Mouse (Mus musculus): Measurements from ENCODE around the gene Xrn2.

Xrn2 gene

DNA sequence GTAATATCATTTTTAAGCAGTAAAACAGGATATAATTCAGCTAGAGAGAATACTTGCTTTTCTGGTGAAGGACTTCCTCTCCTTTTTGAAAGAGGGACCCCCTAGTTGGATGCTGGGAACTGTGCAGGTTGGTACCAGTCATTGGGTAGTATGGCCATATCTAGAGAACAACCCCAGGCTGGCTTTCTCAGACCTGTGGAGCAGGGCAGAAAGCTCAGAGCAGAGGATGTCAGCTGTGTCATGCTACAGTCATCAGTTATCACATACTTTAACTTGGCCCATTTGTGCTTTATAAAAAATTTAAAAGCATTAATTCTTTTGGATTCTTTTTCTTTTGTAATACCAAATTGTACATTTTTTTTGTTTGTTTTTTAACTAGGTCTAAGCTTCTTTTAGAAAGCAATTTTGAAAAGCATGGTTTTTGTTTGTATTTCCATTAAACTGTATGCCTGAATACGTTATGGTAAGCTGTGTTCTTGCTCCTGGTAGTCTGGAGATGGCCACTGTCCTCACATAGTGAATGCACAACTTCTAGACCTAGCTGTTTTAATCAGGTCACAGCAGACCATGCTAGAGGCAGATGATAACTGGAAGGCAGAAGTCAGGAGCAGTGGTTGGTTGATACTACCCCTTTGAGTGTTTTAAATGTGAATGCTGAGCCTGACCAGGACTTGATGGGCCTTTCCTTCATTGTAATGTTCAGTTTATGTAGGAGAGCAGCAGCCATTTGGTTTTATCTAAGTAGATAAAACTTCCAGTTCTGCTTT lies 54.9 kb downstream of the Xrn2 start:
- no peak for DNase-seq

DNA sequence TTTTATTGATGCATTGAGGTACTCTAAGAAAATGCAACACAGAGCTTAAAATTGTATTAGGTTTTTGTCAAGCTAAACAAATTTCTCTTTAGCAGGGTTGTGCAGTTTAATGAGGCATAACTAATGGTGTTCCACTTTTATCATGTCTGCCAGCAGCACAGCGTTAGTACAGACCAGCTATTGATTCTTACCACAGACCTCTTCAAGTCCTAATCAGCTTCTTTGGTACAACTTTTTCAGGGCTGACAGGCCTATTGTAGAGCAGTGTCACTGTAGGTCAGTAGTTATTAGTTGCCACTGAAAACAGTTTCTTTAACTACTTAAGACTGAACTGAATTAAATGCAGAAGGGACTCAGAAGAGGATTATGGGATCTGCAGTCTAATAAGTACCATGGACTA lies 56.3 kb downstream of the Xrn2 start:
- DNase-seq: no peak

DNA sequence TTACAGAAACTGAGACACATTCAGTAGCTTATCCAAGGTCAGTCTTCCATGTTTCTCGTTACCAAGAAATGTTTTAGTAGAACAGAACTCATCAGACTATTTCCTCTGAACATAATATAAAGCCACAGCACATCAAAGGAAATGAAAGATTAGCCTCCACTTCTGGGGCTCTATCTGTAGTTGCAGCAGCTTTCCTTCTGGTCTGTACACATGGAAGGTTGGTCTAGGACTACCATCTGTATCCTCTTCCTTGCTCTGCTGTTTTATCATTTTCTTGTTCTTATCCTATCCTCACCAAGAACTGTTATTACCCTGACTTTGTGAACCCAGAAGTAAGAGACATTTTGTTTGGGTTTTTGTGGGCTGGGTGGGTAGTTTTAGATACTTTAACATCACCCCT lies 57.5 kb downstream of the Xrn2 start:
- DNase-seq: no peak

DNA sequence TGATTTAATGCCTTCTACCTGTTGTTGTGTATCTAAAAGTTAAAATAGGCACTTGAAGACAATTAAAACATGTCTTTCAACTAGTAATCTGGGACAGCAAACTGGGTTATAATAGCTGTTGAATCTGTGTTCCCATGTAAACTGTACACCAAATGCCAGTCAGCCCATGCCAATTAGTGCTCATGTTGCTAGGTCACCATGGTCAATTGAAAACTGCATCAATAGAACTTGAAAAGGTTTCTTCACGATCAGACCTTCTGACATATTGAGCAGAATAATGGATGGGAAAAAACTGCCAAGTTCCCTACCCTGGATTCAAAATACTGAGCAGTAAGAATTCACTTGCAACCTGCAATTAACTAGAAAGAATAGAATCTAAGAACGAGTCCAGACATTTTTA lies 61.2 kb downstream of the Xrn2 start:
- DNase-seq: no peak

DNA sequence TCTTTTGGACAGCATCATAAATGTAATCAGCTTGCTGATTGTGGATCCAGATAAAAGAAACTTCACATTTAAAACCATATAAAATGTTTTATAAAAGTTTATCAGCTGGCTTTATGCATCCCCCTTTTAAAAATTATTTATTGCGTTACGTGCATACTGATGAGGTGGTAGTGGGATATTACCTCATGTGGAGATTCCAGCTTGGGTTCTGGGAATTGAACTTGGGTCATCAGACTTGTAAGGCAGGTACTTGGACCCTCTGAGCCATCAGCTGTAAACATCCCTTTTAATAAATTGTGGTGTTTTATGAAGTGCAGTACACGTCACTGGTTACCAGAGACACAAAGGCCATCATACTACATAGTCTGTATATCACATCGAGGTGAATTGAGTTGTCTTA lies 61.6 kb downstream of the Xrn2 start:
- DNase-seq: no peak

DNA sequence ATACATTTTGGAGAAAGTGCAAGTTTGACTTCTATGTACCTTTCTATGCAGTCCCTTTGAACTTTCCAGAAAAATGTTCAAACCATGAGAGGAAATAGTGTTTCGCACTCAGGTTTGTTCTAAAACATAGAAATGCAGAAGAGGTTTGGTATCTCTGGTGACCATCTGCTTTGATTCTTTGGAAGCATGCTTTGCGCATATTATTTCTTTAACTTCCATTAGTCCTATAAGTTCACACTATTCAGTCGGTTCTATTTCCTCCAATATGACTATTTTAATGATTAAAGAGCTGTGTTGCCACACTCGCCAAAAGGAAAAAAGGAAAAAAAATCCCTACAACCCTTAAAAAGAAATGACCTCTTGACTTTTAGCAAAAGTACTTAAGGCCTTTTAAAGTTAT lies 69.6 kb downstream of the Xrn2 start:
- DNase-seq: no peak

DNA sequence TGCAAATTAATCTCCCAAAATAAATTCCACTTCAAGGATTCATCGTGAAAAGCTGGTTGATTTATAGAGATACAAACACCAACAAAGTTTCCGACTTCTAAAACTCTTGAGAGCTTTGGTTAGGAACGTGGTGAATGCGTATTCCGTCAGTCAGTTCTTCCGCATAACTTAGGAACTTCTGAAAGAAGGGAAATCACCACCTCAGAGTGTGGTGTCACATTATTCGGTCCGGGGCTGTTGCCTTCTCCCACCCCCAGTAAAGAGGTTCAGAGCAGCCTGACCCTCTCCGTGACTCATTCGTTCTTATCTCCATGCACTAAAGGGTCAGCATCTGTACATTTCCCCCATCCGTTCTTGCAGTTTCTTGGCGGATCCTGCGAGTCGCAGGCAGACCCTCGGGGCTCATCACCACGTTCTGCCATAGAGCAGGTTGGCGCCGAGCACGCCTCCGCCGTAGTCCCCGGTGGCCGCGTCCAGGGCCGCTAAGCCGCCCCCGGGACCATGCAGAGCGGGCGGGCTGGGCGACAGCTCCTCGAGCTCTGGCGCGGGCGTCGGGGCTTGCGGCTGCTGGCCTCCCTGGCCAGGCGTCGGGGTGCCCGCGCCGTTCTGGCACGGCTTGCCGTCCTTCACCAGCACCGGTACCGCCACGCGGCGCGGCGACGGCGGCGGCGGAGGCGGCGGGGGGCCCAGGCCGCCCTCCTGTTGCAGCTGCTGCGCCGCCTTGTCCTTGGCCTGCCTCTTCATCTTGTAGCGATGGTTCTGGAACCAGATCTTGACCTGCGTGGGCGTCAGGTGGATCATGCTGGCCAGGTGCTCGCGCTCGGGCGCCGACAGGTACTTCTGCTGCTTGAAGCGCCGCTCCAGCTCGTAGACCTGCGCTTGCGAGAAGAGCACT lies 70.9 kb downstream of the Xrn2 start:
- peak; percentile 10 for DNase-seq

DNA sequence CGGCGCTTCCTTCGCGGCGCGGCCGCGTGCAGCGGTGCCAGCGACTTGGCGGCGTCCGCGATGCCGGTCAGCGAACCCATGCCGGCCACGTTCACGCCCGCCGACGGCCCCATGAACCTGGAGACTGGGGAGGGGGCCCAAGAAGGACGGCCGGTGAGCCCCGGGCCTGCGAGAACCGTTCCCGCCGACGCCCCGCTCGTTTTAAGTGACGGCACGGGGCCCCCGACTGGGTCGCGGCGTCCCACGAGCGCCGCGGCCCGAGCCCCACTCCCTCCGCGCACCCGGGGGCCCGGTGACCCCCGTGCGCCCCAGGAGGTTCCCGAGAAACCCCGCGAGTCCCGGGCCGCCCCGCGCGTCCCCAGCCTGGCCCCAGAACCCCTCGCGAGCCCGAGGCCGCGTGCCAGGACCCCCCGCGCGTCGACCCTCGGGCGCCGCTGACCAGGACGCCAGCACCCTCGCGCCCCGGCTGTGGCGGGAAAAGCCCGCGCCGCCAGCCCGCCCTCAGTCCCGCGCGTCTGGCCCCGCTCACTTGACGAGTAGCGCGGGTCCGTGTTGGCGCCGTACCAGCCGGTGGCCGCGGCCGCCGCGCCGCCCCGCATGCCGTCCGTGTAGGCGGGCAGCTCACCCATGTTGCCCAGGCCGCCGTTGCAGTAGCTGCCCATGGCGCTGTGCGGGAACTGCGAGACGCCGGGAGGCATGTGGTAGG lies 71.7 kb downstream of the Xrn2 start:
- DNase-seq: no peak

DNA sequence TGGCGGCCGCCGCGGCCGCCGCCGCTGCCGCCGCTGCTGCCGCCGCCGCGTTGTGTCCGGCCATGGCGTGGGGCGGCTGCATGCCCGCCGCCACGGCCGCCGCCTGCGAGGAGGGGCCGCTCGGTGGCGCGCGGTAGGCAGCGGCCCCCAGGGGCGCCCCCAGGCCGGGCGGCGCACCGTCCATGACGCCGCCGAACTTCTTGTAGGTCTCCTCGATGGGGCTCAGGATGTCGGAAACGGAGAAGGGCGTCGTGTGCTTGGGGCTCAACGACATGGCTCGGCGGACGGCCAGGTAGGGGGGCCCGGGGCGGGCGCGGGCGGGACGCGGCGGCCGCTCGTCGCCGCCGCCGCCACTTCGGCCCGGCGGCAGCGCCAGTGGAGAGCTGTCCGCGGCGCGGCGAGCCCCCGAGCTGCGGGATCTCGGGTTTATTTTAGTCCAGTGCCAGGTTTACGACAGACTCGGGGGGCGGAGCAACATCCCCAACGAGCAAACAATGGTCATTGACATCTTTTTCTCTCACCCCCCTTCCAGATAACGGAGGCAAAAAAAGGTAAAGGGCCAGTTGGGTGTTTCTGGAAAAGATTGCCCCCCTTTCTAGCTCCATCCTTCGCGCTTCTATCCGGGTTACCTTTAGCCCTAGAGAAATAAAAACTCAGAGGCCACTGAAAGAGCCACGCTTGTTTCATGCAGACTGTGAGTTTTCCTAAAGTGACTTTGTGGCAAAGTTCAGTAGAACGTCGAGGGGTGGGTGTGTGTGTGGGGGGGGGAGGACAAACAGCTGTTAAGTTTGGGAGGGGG lies 72.5 kb downstream of the Xrn2 start, which contains the start of gene Nkx2-4:
Nkx2-4 (minus strand) TSS at position 374 of the 799 bp plus-strand sequence.
- DNase-seq: no peak

DNA sequence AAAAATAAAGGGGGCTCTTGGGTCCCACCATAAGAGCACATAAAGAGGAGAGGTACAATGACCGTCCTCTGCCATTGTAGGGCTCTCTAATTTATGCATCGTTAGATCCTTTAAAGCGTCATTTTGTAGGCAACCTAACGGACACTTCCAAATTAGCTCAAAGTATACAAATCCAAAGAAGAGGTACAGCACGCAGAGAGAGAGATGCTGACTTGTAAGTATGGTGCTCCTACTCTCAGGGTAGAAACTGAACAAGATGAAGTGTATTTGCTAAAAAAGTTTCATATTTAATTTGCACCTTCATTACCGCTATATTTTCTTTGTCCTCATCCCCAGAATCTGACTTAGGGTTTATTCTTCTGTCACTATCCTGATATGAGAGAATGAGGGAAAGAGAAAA lies 73.1 kb downstream of the Xrn2 start:
- DNase-seq: no peak

DNA sequence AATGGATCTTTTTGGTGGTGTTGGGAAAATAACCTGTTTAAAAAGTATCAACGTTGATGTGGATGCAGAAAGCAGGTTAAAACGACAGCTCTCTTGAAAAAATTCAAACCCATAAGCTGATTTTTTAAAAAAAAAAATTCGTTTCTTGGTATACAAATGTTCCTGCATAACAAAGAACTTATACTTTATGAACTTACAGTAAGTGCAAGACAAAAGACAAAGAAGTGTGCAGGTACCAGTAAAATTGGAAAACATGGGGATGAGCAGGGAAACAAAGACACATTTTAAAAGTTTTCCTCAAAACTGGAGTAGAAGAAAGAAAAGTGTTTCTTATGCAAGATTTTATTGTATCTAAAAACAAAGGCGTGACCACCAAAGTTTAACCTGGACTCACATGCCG lies 73.6 kb downstream of the Xrn2 start:
- no peak for DNase-seq

DNA sequence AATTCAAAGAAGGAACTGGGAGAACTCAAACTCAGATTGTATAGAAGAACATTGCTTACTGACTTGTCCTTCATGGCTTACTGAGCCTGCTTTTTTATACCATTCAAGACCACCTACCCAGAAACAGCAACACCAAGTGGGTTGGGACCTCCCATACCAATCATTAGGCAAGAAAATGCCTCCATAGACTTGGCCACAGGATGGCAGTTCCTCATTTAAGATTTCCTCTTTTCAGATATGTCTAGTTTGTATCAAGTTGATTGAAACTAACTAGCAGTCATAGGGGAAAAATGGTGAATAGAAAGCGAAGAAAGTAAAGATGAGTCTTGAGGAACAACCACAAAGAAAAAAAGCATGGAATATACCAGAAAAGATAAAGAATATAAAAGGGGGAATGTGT lies 106.9 kb downstream of the Xrn2 start:
- no peak for DNase-seq

DNA sequence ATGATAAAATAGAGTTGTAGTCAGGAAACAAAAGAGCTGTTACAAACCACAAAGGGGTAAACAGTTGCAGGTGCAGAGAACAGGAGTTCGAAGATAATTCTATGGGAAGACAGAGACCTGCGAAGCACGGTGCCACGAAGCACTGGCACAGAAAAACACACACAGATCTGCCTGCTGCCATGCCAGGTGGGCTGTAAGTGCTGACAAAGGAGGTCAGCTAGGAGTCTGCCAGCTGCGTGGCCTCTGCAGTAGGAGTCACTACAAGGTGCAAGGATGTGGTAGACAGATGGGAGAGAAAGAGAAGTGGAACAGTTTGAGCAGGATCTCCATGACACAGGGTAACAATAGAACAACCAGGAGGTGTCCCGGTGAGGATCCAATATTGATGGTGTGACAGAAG lies 114.6 kb downstream of the Xrn2 start:
- no peak for DNase-seq

Measured in lung, postnatal 14 days (tissue).